Comparison of ENCODE assay signal across 11 mouse cellular contexts in genomic region chr7:113792871-113793270, GRCm38 (mm10). TPM values are rescaled to one million over a fixed set of nuclear protein-coding genes. Genes with fewer than 3 reads are reported as not detected.
"Had no signal": no experiment of that assay in that cellular context is flagged by ENCODE, and none has a peak within 500 bp of the region (broad histone marks: within the 10 kb centered on the region; RNA-seq: fewer than 3 reads in every experiment).

No protein-coding gene starts in this region.

- H3K27ac ChIP-seq: kidney, embryonic 15.5 days; limb, embryonic 12.5 days; liver, embryonic 13.5 days; midbrain, embryonic 12.5 days; stomach, postnatal 0 days had no signal

- ATAC-seq: liver, postnatal 0 days had no signal

- H3K4me3 ChIP-seq: kidney, embryonic 15.5 days; limb, embryonic 12.5 days; liver, embryonic 13.5 days; midbrain, embryonic 12.5 days had no signal

- DNase-seq: kidney, adult 11 months; kidney, postnatal 14 days; liver; liver, embryonic 13.5 days; liver, postnatal 0 days; thymus, postnatal 14 days had no signal

RNA-seq across cellular contexts. Expression of gene Spon1, which starts 27.1 kb away (rescaled TPM):
- total RNA-seq: megakaryocyte-erythroid progenitor cell, adult 5-6 weeks had no signal
